Mouse (Mus musculus) liver, adult 2 months (tissue): Measurements from ENCODE around the gene Rnase4.
A peak's percentile ranks its signal among the peaks of the same experiment; 100 is the strongest.

Experiments
- CTCF ChIP-seq: fragments of 200-500 bp; IDR thresholded peaks from 2 replicates; pipeline ENCODE4 v1.5.1; 2011; ENCODE audit warnings: low read depth, low read length, control low read depth
- POLR2A ChIP-seq: fragments of 200-500 bp; IDR thresholded peaks from 2 replicates; pipeline ENCODE4 v1.6.1; 2011; ENCODE audit warnings: low read length, control low read depth; ENCODE audit not compliant: insufficient read depth; ENCODE audit errors: extremely low read depth

GRCm38 (mm10) chr14:51095736-51096524 lies 5.1 kb downstream of the Rnase4 start:
- no peak for TF ChIP-seq CTCF
- TF ChIP-seq POLR2A: peak; percentile 46
